Mouse (Mus musculus) limb, embryonic 15.5 days (tissue): ENCODE data around the gene Mast3. TPM values are rescaled to one million over a fixed set of nuclear protein-coding genes. Genes with fewer than 3 reads are reported as not detected.
A peak's percentile ranks its signal among the peaks of the same experiment; 100 is the strongest.

ENCODE experiments used
- ATAC-seq: fragments of 200-750 bp; cut with Nextera tagmentation; 2 replicates; pipeline ENCODE4 v1.8.0; 2017; ENCODE audit warnings: low read depth, moderate TSS enrichment; ENCODE audit not compliant: insufficient number of reproducible peaks, low FRiP score, low TSS enrichment
- H3K27ac ChIP-seq: fragments of 300-500 bp; sonication (generic); 2 replicates; pipeline ENCODE4 v1.5.1; 2015; ENCODE audit warnings: moderate library complexity, mild to moderate bottlenecking, inconsistent platforms
- H3K27me3 ChIP-seq: fragments of 300-500 bp; sonication (generic); 2 replicates; pipeline ENCODE4 v1.6.1; 2015; ENCODE audit warnings: inconsistent platforms
- H3K36me3 ChIP-seq: fragments of 300-500 bp; sonication (generic); 2 replicates; pipeline ENCODE4 v1.6.1; 2015; ENCODE audit warnings: inconsistent platforms
- H3K4me1 ChIP-seq: fragments of 300-500 bp; sonication (generic); 2 replicates; pipeline ENCODE4 v1.6.1; 2015; ENCODE audit warnings: inconsistent platforms
- H3K4me2 ChIP-seq: fragments of 300-500 bp; sonication (generic); 2 replicates; pipeline ENCODE4 v1.6.1; 2015; ENCODE audit warnings: mild to moderate bottlenecking, inconsistent platforms
- H3K4me3 ChIP-seq: fragments of 300-500 bp; sonication (generic); 2 replicates; pipeline ENCODE4 v1.5.1; 2015; ENCODE audit warnings: mild to moderate bottlenecking, inconsistent platforms
- H3K9ac ChIP-seq: fragments of 300-500 bp; sonication (generic); 2 replicates; pipeline ENCODE4 v1.6.1; 2015; ENCODE audit warnings: inconsistent platforms
- H3K9me3 ChIP-seq: fragments of 300-500 bp; sonication (generic); 2 replicates; pipeline ENCODE4 v1.6.1; 2016; ENCODE audit warnings: inconsistent platforms
- WGBS: fragments of 180-500 bp; shearing (Covaris S2); methylation state at CpG from one replicate; pipeline ENCODE4 v1.1.7; 2015; 5-methylcytosine and 5-hydroxymethylcytosine counted together
- microRNA-seq: library from miRNA; unstranded; fragments of <30 nt; microRNA quantifications from one replicate; pipeline ENCODE4, GENCODE M21; 2016
- polyA plus RNA-seq: library from polyadenylated mRNA; unstranded; fragments of >200 nt; fragmentation: Nextera tagmentation; extraction: Ambion mirVana; gene quantifications from 2 replicates; pipeline ENCODE4 v1.2.1, GENCODE M21; 2015

Mast3 gene
- polyA plus RNA-seq, 1 experiment from 2014 or later, result 13.8 TPM

DNA sequence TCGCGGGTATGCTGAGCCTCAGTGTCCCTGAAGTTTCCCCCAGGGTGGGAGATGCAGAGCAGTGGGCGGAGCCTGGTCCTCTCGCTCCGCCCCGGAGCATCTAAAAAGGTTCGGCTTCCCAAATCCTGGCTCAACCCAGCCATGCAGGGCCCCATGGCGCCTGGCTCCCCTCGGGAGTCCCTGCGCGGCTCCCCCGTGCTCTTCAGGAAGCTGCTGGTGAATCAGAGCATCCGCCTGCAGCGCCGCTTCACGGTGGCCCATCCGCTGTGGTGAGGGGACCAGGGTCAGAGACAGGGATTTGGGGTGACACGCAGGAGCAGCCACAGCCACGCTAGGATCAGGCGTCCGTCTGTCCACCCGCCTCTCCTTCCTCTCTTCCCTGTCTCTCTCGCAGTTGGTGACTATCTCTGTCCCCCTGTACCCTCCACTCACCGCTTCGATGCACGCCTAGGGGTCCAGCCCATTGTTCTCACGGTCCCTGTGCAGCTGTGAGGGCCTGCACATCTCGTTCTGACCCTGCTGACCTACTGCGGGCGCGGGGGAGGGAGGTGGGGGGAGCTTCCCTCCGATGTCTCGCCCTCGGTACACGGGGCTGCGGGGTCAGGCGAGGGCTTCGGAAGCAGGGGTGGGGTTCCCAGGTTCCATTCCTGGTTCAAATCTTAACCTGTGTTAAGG, 61.7 kb downstream of the Mast3 start:
- Histone ChIP-seq H3K36me3 (no peaks in the 10 kb centered on the region), H3K9ac (no peak overlapping the region), H3K4me1 (peaks cover 16% of the 10 kb centered on the region), H3K4me3 (peak overlapping the region; percentile 28; the same call in 1 of the 2 replicates), H3K9me3 (no peaks in the 10 kb centered on the region), H3K27ac (no peak overlapping the region), H3K27me3 (peaks cover 84% of the 10 kb centered on the region), H3K4me2 (0 out of 2 replicates have a peak overlapping the region, but pooled peaks have one; percentile 46)
- ATAC-seq, result no peak
- 3% methylated on average over 38 of the region's 38 CpGs for WGBS

- no peak overlapping the region for H3K27ac ChIP-seq
- peaks cover 16% of the 10 kb centered on the region for H3K4me1 ChIP-seq
- no peaks in the 10 kb centered on the region for H3K36me3 ChIP-seq
- H3K9me3 ChIP-seq, result no peaks in the 10 kb centered on the region
- 54% methylated on average over 11 of the region's 11 CpGs for WGBS
- no peak for ATAC-seq
- H3K4me3 ChIP-seq, result no peak overlapping the region
- no peak overlapping the region for H3K4me2 ChIP-seq
- no peak overlapping the region for H3K9ac ChIP-seq
- H3K27me3 ChIP-seq, result peaks cover 82% of the 10 kb centered on the region
Observed at GRCm38 (mm10) chr8:70742176-70742575, 62.7 kb downstream of the Mast3 start.

GRCm38 (mm10) chr8:70741661-70742060, 63.2 kb downstream of the Mast3 start:
- 52% methylated on average over 5 of the region's 5 CpGs for WGBS
- Histone ChIP-seq H3K36me3 (no peaks in the 10 kb centered on the region), H3K4me3 (no peak overlapping the region), H3K27me3 (peaks cover 78% of the 10 kb centered on the region), H3K9me3 (no peaks in the 10 kb centered on the region), H3K27ac (no peak overlapping the region), H3K9ac (no peak overlapping the region), H3K4me1 (peaks cover 16% of the 10 kb centered on the region), H3K4me2 (no peak overlapping the region)
- ATAC-seq, result no peak

GRCm38 (mm10) chr8:70738211-70738610, 66.6 kb downstream of the Mast3 start:
- peaks cover 45% of the 10 kb centered on the region for H3K27me3 ChIP-seq
- H3K36me3 ChIP-seq, result no peaks in the 10 kb centered on the region
- H3K9me3 ChIP-seq, result no peaks in the 10 kb centered on the region
- H3K9ac ChIP-seq, result no peak overlapping the region
- peaks cover 4% of the 10 kb centered on the region for H3K4me1 ChIP-seq
- H3K27ac ChIP-seq, result no peak overlapping the region
- ATAC-seq, result no peak
- no peak overlapping the region for H3K4me3 ChIP-seq
- no peak overlapping the region for H3K4me2 ChIP-seq
- WGBS, result 44% methylated on average over 3 of the region's 3 CpGs

GRCm38 (mm10) chr8:70737705-70738104, 67.1 kb downstream of the Mast3 start:
- no peaks in the 10 kb centered on the region for H3K36me3 ChIP-seq
- no peak overlapping the region for H3K4me2 ChIP-seq
- WGBS, result 66% methylated on average over 5 of the region's 5 CpGs
- no peak overlapping the region for H3K9ac ChIP-seq
- H3K9me3 ChIP-seq, result no peaks in the 10 kb centered on the region
- no peaks in the 10 kb centered on the region for H3K4me1 ChIP-seq
- H3K27ac ChIP-seq, result no peak overlapping the region
- peaks cover 43% of the 10 kb centered on the region for H3K27me3 ChIP-seq
- H3K4me3 ChIP-seq, result no peak overlapping the region
- no peak for ATAC-seq

- 86% methylated on average over 4 of the region's 4 CpGs for WGBS
Observed at GRCm38 (mm10) chr8:70730956-70731355, 73.9 kb downstream of the Mast3 start.

GRCm38 (mm10) chr8:70729808-70730475, 74.9 kb downstream of the Mast3 start:
- Histone ChIP-seq H3K9ac (peak overlapping the region; percentile 21; the same call in 1 of the 2 replicates), H3K4me1 (peaks cover 7% of the 10 kb centered on the region), H3K9me3 (no peaks in the 10 kb centered on the region), H3K4me3 (peak overlapping the region; percentile 24), H3K27me3 (peaks cover 71% of the 10 kb centered on the region), H3K4me2 (peak overlapping the region; percentile 47), H3K36me3 (no peaks in the 10 kb centered on the region), H3K27ac (no peak overlapping the region)
- 4% methylated on average over 34 of the region's 34 CpGs for WGBS
- ATAC-seq, result no peak

More at GRCm38 (mm10) chr8:70730956-70731355, 73.9 kb downstream of the Mast3 start:
- peaks cover 7% of the 10 kb centered on the region for H3K4me1 ChIP-seq
- no peak overlapping the region for H3K4me2 ChIP-seq
- H3K9ac ChIP-seq, result no peak overlapping the region
- no peaks in the 10 kb centered on the region for H3K36me3 ChIP-seq
- H3K27ac ChIP-seq, result no peak overlapping the region
- peaks cover 68% of the 10 kb centered on the region for H3K27me3 ChIP-seq
- ATAC-seq, result no peak
- no peaks in the 10 kb centered on the region for H3K9me3 ChIP-seq
- H3K4me3 ChIP-seq, result no peak overlapping the region

Small RNAs within 50 kb of the gene (microRNA-seq; reads per million reads assigned to microRNA genes)
- not detected for gene Mir7240

Other genes starting within 250 kb of the Mast3 start
- gene Isyna1, start 210.7 kb downstream of the Mast3 start, polyA plus RNA-seq, result 111 and 123 TPM in 2 replicates
- 119 and 120 TPM in 2 replicates for gene Ssbp4, start 196.2 kb downstream of the Mast3 start, polyA plus RNA-seq
- gene Lrrc25, start 188.9 kb downstream of the Mast3 start, polyA plus RNA-seq, result 3.2 and 3.3 TPM in 2 replicates
- 0.16 and 0.24 TPM in 2 replicates for gene Gdf15, start 172.6 kb downstream of the Mast3 start, polyA plus RNA-seq
- 57.5 and 60.7 TPM in 2 replicates for gene Pgpep1, start 144.7 kb downstream of the Mast3 start, polyA plus RNA-seq
- 199 and 201 TPM in 2 replicates for gene Lsm4, start 131.8 kb downstream of the Mast3 start, polyA plus RNA-seq
- 69.8 and 81.5 TPM in 2 replicates for gene Jund, start 106.1 kb downstream of the Mast3 start, polyA plus RNA-seq
- gene Iqcn, start 101.6 kb downstream of the Mast3 start, polyA plus RNA-seq, result 0.04 TPM in 2 replicates
- gene Gm3336, start 86.5 kb downstream of the Mast3 start, polyA plus RNA-seq, result not detected in 2 replicates
- 0.05 and 0.16 TPM in 2 replicates for gene Pde4c, start 81.3 kb downstream of the Mast3 start, polyA plus RNA-seq
- 17.1 and 19.4 TPM in 2 replicates for gene Rab3a, start 50.4 kb downstream of the Mast3 start, polyA plus RNA-seq
- gene Mpv17l2, start 44.1 kb downstream of the Mast3 start, polyA plus RNA-seq, result 41.9 and 46.1 TPM in 2 replicates
- gene Pik3r2, start 28.3 kb downstream of the Mast3 start, polyA plus RNA-seq, result 85.8 and 91.4 TPM in 2 replicates
- 0.13 and 0.35 TPM in 2 replicates for gene Il12rb1, start 3.4 kb upstream of the Mast3 start, polyA plus RNA-seq
- gene Arrdc2, start 34.7 kb upstream of the Mast3 start, polyA plus RNA-seq, result 6.7 and 8.8 TPM in 2 replicates
- gene Kcnn1, start 58.2 kb upstream of the Mast3 start, polyA plus RNA-seq, result 2.3 and 3.1 TPM in 2 replicates
- gene Ccdc124, start 68.9 kb upstream of the Mast3 start, polyA plus RNA-seq, result 95.8 and 101 TPM in 2 replicates
- 0.44 and 0.70 TPM in 2 replicates for gene Slc5a5, start 87.7 kb upstream of the Mast3 start, polyA plus RNA-seq
- gene Rpl18a, start 92.4 kb upstream of the Mast3 start, polyA plus RNA-seq, result 3,854 and 4,707 TPM in 2 replicates
- gene Map1s, start 100.9 kb upstream of the Mast3 start, polyA plus RNA-seq, result 43.3 and 49.4 TPM in 2 replicates